Mouse (Mus musculus) hindbrain, postnatal 0 days (tissue): Measurements from ENCODE around the gene Mpp3. TPM values are rescaled to one million over a fixed set of nuclear protein-coding genes. Genes with fewer than 3 reads are reported as not detected.
A peak's percentile ranks its signal among the peaks of the same experiment; 100 is the strongest.

Source experiments
- ATAC-seq: fragments of 200-750 bp; cut with Nextera tagmentation; 2 replicates; pipeline ENCODE4 v1.8.0; 2017; ENCODE audit warnings: mild to moderate bottlenecking, moderate TSS enrichment, moderate library complexity
- DNase-seq: peaks from one replicate; pipeline ENCODE4 v3.0.0-alpha.2; 2015; ENCODE audit warnings: low spot score
- H3K27ac ChIP-seq: fragments of 300-500 bp; sonication (generic); 2 replicates; pipeline ENCODE4 v1.5.1; 2014; ENCODE audit warnings: mild to moderate bottlenecking
- H3K27me3 ChIP-seq: fragments of 300-500 bp; sonication (generic); 2 replicates; pipeline ENCODE4 v1.6.1; 2014; ENCODE audit warnings: low read length, mixed read lengths; ENCODE audit not compliant: insufficient read depth
- H3K36me3 ChIP-seq: fragments of 300-500 bp; sonication (generic); 2 replicates; pipeline ENCODE4 v1.6.1; 2014; ENCODE audit warnings: low read length, mixed read lengths; ENCODE audit not compliant: insufficient read depth
- H3K4me1 ChIP-seq: fragments of 300-500 bp; sonication (generic); 2 replicates; pipeline ENCODE4 v1.6.1; 2014; ENCODE audit warnings: antibody characterized with exemption, low read length, mixed read lengths; ENCODE audit not compliant: insufficient read depth
- H3K4me2 ChIP-seq: fragments of 300-500 bp; sonication (generic); 2 replicates; pipeline ENCODE4 v1.6.1; 2014; ENCODE audit warnings: low read depth, mild to moderate bottlenecking, low read length, moderate library complexity, mixed read lengths
- H3K4me3 ChIP-seq: fragments of 300-500 bp; sonication (generic); 2 replicates; pipeline ENCODE4 v1.5.1; 2014; ENCODE audit warnings: low read length
- H3K9ac ChIP-seq: fragments of 300-500 bp; sonication (generic); replicated peaks from 2 replicates; pipeline ENCODE4 v1.6.1; 2014; ENCODE audit warnings: mild to moderate bottlenecking, low read length, moderate library complexity, mixed read lengths
- H3K9me3 ChIP-seq: fragments of 300-500 bp; sonication (generic); 2 replicates; pipeline ENCODE4 v1.6.1; 2016; ENCODE audit warnings: low read length, mixed read lengths
- CTCF ChIP-seq: IDR thresholded peaks from 2 replicates; pipeline ENCODE4 v1.5.1; 2016; ENCODE audit warnings: antibody characterized with exemption, control low read depth, low read depth
- WGBS: fragments of 180-500 bp; shearing (Covaris S2); extraction: QIAGEN DNeasy Blood & Tissue Kit; methylation state at CpG from one replicate; pipeline ENCODE4 v1.1.7; 2014; 5-methylcytosine and 5-hydroxymethylcytosine counted together
- polyA plus RNA-seq: library from polyadenylated mRNA; unstranded; fragments of >200 nt; fragmentation: Nextera tagmentation; extraction: Ambion mirVana; gene quantifications from 2 replicates; pipeline ENCODE4 v1.2.1, GENCODE M21; 2015
- total RNA-seq: library from RNA; depleted of rRNA; stranded (reverse); fragments of >200 nt; gene quantifications from 2 replicates; pipeline ENCODE4 v1.2.3, GENCODE M21; 2014

The Mpp3 gene
- total and polyA plus RNA-seq, 2 experiments from 2014 or later: 54.1 to 81.3 TPM

DNA sequence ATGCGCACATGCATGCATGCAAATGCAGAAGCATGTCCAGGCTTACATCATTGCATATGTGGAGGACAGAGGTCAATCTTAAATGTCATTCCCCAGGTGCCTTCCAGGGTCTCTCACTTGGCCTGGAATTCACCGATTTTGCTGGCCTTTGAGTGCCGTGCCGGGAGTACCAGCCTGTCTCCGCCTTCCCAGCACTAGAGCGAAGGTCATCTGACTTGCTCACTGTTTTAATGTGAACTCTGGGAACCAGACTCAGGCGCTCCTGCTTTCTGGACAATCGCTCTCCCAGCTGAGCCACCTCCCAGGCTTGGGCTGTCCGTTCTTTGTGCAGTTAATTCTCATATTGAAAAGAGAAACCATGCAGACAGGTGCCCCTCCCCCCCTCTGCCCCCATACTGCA lies 22.0 kb downstream of the Mpp3 start:
- Histone ChIP-seq H3K27ac (no peak overlapping the region), H3K4me1 (0 out of 2 replicates have a peak, but pooled peaks cover 4% of the 10 kb centered on the region), H3K9me3 (no peaks in the 10 kb centered on the region), H3K4me3 (no peak overlapping the region), H3K4me2 (no peak overlapping the region), H3K27me3 (no peaks in the 10 kb centered on the region), H3K36me3 (peaks cover 19% of the 10 kb centered on the region; the same call in 1 of the 2 replicates), H3K9ac (no peak overlapping the region)
- DNase-seq: no peak
- WGBS: 39% methylated on average over 9 of the region's 9 CpGs
- TF ChIP-seq CTCF: no peak
- no peak for ATAC-seq

DNA sequence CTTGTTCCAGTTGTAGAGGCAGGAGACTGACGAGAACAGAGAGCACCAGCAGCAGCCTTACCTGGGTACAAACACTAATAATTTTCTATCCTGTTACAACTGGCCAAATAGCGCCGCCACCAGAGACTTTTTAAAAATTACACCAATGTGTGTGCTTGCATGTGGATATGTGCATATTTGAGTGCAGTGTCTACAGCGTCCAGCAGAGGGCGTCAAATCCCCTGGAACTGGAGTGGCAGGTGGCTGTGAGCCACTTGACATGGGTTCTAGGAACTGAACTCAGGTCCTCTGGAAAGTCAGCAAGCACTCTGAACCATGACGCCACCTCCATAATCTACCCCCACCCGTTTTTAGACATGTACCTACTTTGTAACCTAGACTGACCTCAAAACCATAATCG lies 24.0 kb downstream of the Mpp3 start:
- H3K27ac ChIP-seq: no peak overlapping the region
- H3K27me3 ChIP-seq: no peaks in the 10 kb centered on the region
- peak; percentile 67 for TF ChIP-seq CTCF
- peaks cover 23% of the 10 kb centered on the region; the same call in 1 of the 2 replicates for H3K36me3 ChIP-seq
- no peak overlapping the region for H3K9ac ChIP-seq
- ATAC-seq: no peak
- H3K4me3 ChIP-seq: no peak overlapping the region
- no peak overlapping the region for H3K4me2 ChIP-seq
- H3K4me1 ChIP-seq: no peaks in the 10 kb centered on the region
- 92% methylated on average over 8 of the region's 8 CpGs for WGBS
- DNase-seq: no peak
- H3K9me3 ChIP-seq: no peaks in the 10 kb centered on the region

DNA sequence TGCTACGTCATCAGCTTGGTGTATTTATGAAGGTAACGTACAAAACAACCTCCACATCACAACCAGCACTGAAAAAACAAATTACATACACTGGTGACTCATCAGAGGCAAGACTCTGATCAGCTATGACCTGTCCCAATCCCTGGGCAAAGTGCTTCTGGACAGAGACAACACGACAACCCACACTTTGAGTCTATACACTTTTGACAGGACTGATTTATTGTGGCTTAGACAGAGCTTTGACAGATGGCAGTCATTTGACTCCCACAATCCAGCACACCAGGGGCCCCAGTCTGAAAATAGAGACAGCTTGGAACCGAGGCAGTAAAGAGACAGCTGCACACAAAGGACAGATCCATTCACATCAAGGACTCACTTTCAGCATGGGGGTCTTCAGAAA lies 28.8 kb downstream of the Mpp3 start:
- no peak for TF ChIP-seq CTCF
- no peak overlapping the region for H3K27ac ChIP-seq
- no peak overlapping the region for H3K4me3 ChIP-seq
- peaks cover 4% of the 10 kb centered on the region; the same call in 1 of the 2 replicates for H3K36me3 ChIP-seq
- DNase-seq (no peak), ATAC-seq (no peak)
- H3K4me2 ChIP-seq: no peak overlapping the region
- H3K9ac ChIP-seq: no peak overlapping the region
- 45% methylated on average over 4 of the region's 4 CpGs for WGBS
- H3K4me1 ChIP-seq: no peaks in the 10 kb centered on the region
- no peaks in the 10 kb centered on the region for H3K27me3 ChIP-seq
- no peaks in the 10 kb centered on the region for H3K9me3 ChIP-seq

DNA sequence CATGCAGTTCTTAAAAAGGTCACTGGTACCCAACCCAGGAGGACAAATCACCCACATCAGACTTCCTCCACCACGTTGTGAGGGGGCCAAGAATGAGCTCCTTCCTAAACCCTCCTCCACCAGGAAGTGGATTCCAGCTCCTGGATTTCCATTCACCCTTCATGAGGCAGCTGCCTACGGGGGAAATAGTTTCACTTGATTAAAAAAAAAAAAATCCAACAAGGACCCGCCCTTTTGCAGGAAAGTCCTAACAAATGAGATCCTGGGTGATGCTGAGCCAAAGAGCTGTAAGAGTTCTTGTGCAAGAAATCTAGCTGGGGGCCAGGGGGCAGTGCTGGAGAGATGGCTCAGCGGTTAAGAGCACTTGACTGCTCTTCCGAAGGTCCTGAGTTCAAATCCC lies 30.0 kb downstream of the Mpp3 start:
- no peak overlapping the region for H3K4me2 ChIP-seq
- no peak overlapping the region for H3K9ac ChIP-seq
- no peak overlapping the region for H3K27ac ChIP-seq
- H3K36me3 ChIP-seq: peaks cover 4% of the 10 kb centered on the region; the same call in 1 of the 2 replicates
- DNase-seq (no peak), ATAC-seq (no peak)
- H3K27me3 ChIP-seq: no peaks in the 10 kb centered on the region
- 52% methylated on average over 5 of the region's 5 CpGs for WGBS
- no peak for TF ChIP-seq CTCF
- H3K9me3 ChIP-seq: no peaks in the 10 kb centered on the region
- H3K4me1 ChIP-seq: no peaks in the 10 kb centered on the region
- no peak overlapping the region for H3K4me3 ChIP-seq

DNA sequence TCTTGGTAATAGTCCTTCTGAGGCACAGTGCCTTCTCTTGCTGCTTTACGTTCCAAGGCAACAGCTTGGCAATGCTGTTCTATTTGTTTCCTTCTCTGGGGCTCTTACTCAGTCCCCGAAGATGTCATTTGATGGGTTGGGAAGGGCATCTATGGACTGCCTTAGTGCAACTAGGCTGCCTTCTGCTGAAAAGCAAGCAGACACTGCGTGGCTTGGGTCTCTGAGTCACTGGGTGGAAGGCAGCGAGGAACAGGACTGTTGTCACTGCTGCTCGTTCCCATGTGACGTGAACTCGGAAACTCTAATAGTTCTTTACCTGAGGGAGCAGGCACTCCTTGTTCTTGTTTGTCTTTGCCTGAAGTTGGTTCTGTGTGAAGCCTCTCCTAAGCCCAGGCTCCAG lies 32.3 kb downstream of the Mpp3 start:
- H3K4me1 ChIP-seq: no peaks in the 10 kb centered on the region
- H3K9me3 ChIP-seq: no peaks in the 10 kb centered on the region
- DNase-seq (no peak), ATAC-seq (no peak)
- no peaks in the 10 kb centered on the region for H3K27me3 ChIP-seq
- TF ChIP-seq CTCF: no peak
- WGBS: 88% methylated on average over 7 of the region's 7 CpGs
- H3K4me2 ChIP-seq: no peak overlapping the region
- no peak overlapping the region for H3K27ac ChIP-seq
- H3K9ac ChIP-seq: no peak overlapping the region
- H3K36me3 ChIP-seq: peaks cover 4% of the 10 kb centered on the region; the same call in 1 of the 2 replicates
- no peak overlapping the region for H3K4me3 ChIP-seq

DNA sequence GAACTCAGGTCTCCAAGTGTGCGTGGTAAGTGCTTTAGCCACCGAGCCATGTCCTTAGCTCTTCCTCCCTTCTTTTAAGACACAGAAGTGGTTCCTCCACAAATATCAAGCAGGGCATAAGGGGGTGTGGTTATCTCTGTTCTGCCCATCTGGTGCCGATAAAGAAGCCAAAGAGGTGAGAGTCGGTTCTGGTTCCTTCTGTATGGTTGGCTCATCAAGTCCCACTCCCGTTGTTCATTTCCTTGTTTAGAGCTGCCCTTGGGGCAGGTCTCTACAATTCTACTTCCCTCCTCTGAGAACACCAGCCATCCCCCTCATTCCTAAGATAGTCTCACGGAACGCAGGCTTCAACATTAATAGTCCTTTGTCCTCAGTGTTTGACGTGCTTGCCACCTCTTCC lies 34.2 kb downstream of the Mpp3 start:
- ATAC-seq: no peak
- Histone ChIP-seq H3K9ac (no peak overlapping the region), H3K4me3 (no peak overlapping the region), H3K27ac (no peak overlapping the region), H3K36me3 (no peaks in the 10 kb centered on the region), H3K27me3 (no peaks in the 10 kb centered on the region), H3K4me1 (no peaks in the 10 kb centered on the region), H3K4me2 (no peak overlapping the region), H3K9me3 (no peaks in the 10 kb centered on the region)
- no peak for TF ChIP-seq CTCF
- WGBS: 77% methylated on average over 8 of the region's 8 CpGs
- DNase-seq: no peak

DNA sequence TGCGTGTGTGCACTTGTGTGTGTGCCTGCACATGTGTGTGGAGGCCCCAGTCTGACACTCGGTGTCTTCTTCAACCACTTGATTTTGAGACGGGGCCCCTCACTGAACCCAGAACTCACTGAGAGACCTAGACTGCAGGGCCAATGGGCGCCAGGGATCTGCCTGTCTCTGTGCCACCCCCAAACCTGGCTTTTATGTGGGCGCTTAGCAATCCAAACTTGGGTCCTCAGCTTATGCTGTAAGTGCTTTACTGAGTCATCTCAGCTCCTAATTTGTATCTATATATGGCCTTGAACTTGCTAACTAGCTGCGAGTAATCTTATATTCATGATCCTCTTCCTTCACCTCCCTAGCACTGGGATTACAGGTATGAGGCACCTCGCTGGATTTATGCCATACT lies 35.9 kb downstream of the Mpp3 start:
- no peak for TF ChIP-seq CTCF
- H3K9me3 ChIP-seq: no peaks in the 10 kb centered on the region
- no peak overlapping the region for H3K4me2 ChIP-seq

More for the DNA sequence above, 35.9 kb downstream of the Mpp3 start:
- Histone ChIP-seq H3K9ac (no peak overlapping the region), H3K27ac (no peak overlapping the region), H3K27me3 (no peaks in the 10 kb centered on the region), H3K4me3 (no peak overlapping the region), H3K4me1 (no peaks in the 10 kb centered on the region), H3K36me3 (no peaks in the 10 kb centered on the region)
- 89% methylated on average over 7 of the region's 7 CpGs for WGBS
- no peak for DNase-seq
- ATAC-seq: no peak
